Mouse (Mus musculus) limb, embryonic 13.5 days (tissue): ENCODE measurements at regions not wholly inside any gene's neighbourhood (a gene's known extent, or its start where the extent isn't known, plus 50 kb on each side); places are given as distances from the start of the nearest gene placed in this dataset.

Source experiments
- ATAC-seq: fragments of 200-750 bp; cut with Nextera tagmentation; 2 replicates; pipeline ENCODE4 v1.8.0; 2017; ENCODE audit warnings: low read depth, moderate number of reproducible peaks, moderate TSS enrichment; ENCODE audit not compliant: low FRiP score
- H3K27ac ChIP-seq: fragments of 300-500 bp; sonication (generic); 2 replicates; pipeline ENCODE4 v1.5.1; 2015; ENCODE audit warnings: inconsistent platforms, mild to moderate bottlenecking, moderate library complexity
- H3K27me3 ChIP-seq: fragments of 300-500 bp; sonication (generic); 2 replicates; pipeline ENCODE4 v1.6.1; 2015; ENCODE audit warnings: mild to moderate bottlenecking, inconsistent platforms
- H3K36me3 ChIP-seq: fragments of 300-500 bp; sonication (generic); 2 replicates; pipeline ENCODE4 v1.6.1; 2015; ENCODE audit warnings: inconsistent platforms, mild to moderate bottlenecking, moderate library complexity
- H3K4me1 ChIP-seq: fragments of 300-500 bp; sonication (generic); 2 replicates; pipeline ENCODE4 v1.6.1; 2015; ENCODE audit warnings: inconsistent platforms
- H3K4me2 ChIP-seq: fragments of 300-500 bp; sonication (generic); replicated peaks from 2 replicates; pipeline ENCODE4 v1.6.1; 2015; ENCODE audit warnings: inconsistent platforms, mild to moderate bottlenecking, moderate library complexity
- H3K4me3 ChIP-seq: fragments of 300-500 bp; sonication (generic); 2 replicates; pipeline ENCODE4 v1.5.1; 2015; ENCODE audit warnings: moderate library complexity, mild to moderate bottlenecking, inconsistent platforms
- H3K9ac ChIP-seq: fragments of 300-500 bp; sonication (generic); 2 replicates; pipeline ENCODE4 v1.6.1; 2015; ENCODE audit warnings: mild to moderate bottlenecking, inconsistent platforms
- H3K9me3 ChIP-seq: fragments of 300-500 bp; sonication (generic); 2 replicates; pipeline ENCODE4 v1.6.1; 2016; ENCODE audit warnings: inconsistent platforms
- WGBS: fragments of 180-500 bp; shearing (Covaris S2); methylation state at CpG from one replicate; pipeline ENCODE4 v1.1.7; 2015; 5-methylcytosine and 5-hydroxymethylcytosine counted together

DNA sequence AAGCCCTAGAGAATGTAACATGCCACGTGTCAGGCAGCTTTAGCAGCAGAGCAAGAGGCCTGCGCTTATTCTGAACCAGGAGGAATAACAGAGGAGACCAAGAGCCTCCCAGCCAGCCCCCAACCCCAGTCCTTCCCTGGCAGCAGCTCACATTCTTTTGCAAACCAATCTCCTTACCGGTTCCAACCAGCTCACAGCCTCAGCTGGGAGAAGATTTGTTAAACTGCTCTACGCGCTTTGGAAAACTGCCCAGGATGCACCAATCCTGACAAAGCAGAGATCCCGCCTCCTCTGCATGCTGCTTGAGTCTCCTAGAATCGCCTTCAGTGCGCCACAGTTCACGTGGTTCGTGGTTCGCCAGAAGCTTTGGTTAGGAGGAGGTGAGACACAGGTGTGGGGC, 51.8 kb downstream of the Gm9376 start:
- Histone ChIP-seq H3K9me3 (no peaks in the 10 kb centered on the region), H3K36me3 (no peaks in the 10 kb centered on the region), H3K9ac (no peak overlapping the region), H3K27me3 (peaks cover 60% of the 10 kb centered on the region), H3K4me3 (no peak overlapping the region), H3K4me1 (no peaks in the 10 kb centered on the region), H3K27ac (no peak overlapping the region), H3K4me2 (no peak overlapping the region)
- ATAC-seq: peak; percentile 54; the same call in 1 of the 2 replicates
- 43% methylated on average over 11 of the region's 11 CpGs for WGBS

DNA sequence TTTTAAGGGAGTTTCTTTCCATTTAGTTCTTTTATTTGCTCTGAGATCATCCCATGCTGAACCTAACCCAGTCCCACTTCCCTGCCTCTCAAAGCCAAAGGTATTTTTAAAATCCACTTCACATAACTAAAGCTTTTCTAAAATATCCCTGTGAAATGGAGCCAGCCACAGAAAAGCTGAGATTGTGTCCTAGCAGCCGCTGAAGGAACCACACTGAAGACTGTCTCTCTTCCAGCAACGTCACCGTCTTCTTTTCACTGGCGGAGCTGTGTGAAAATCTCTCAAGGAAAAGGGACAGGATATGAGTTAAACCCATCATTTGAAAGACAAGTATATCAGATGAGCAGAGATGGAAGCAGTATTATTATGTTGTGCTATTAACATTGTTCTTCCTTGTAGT, 53.3 kb downstream of the Gm9376 start:
- Histone ChIP-seq H3K9me3 (no peaks in the 10 kb centered on the region), H3K27ac (no peak overlapping the region), H3K36me3 (no peaks in the 10 kb centered on the region), H3K4me2 (no peak overlapping the region), H3K9ac (no peak overlapping the region), H3K4me3 (no peak overlapping the region), H3K4me1 (no peaks in the 10 kb centered on the region), H3K27me3 (peaks cover 75% of the 10 kb centered on the region)
- ATAC-seq: no peak
- WGBS: 85% methylated on average over 4 of the region's 4 CpGs

DNA sequence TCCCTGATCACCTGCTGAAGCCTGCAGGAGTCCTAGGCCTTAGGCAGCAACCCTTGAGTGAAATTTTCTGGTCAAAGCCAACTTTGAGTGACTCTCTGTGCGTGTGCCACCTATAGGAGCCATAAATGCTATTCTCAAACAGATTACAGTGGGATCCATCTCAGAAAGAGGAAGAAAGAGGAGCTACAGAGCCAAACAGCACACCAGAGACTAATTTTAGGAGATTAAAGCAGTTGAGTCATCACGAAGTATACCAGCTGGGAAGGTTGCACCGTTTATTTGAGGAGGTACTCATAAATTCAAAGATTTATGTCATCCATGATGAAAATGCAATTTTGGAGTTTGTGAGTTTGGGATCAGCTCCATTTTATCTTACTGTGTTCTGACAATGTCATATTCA, 54.3 kb downstream of the Gm9376 start:
- no peaks in the 10 kb centered on the region for H3K36me3 ChIP-seq
- H3K4me1 ChIP-seq: no peaks in the 10 kb centered on the region
- no peak overlapping the region for H3K9ac ChIP-seq
- ATAC-seq: no peak
- no peaks in the 10 kb centered on the region for H3K9me3 ChIP-seq
- peaks cover 84% of the 10 kb centered on the region for H3K27me3 ChIP-seq
- H3K27ac ChIP-seq: no peak overlapping the region
- H3K4me3 ChIP-seq: no peak overlapping the region
- WGBS: 74% methylated on average over 3 of the region's 3 CpGs
- H3K4me2 ChIP-seq: no peak overlapping the region

DNA sequence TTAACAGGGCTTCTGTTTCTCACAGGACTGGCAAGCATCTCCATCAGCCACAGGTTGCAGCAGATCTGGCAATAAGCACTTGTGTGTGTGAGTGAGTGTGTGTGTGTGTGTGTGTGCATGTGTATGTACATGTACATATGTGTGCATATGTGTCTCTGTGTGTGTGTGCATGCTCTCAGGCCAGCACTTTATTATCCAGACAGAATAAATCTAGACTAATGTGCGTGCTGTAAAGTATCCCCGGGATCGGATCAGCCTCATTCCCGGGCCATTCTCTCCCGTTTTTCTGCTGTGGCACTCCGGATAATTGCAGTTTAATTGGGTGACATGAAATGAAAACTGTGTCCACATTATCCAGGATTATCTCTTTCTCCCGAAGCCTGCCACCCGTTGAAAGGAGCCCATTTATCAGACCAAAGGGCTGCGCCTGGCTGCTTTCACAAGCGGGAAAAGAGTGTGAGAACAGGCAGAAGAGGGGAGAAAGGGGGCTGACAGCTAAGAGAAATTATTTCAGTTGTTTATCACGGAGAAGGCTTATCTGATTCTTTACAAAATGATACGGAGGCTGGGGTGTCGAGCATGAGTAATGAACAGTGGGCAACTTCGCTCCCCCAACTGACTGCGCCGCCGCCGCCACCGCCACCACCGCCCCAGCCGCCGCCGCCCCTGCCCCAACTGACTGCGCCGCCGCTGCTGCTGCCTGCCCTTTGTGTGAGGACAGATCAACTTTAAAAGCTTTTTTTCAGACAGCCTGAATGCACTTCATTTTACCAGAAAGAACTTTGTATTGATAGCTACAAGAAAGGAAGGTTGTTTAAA, 55.5 kb downstream of the Gm9376 start:
- no peak overlapping the region for H3K27ac ChIP-seq
- peaks cover 85% of the 10 kb centered on the region for H3K27me3 ChIP-seq
- H3K4me1 ChIP-seq: no peaks in the 10 kb centered on the region
- 12% methylated on average over 26 of the region's 26 CpGs for WGBS
- 0 out of 2 replicates have a peak overlapping the region, but pooled peaks have one; percentile 21 for H3K9ac ChIP-seq
- no peak for ATAC-seq
- H3K4me2 ChIP-seq: peak overlapping the region; percentile 61
- H3K9me3 ChIP-seq: no peaks in the 10 kb centered on the region
- peak overlapping the region; percentile 38 for H3K4me3 ChIP-seq
- H3K36me3 ChIP-seq: no peaks in the 10 kb centered on the region

DNA sequence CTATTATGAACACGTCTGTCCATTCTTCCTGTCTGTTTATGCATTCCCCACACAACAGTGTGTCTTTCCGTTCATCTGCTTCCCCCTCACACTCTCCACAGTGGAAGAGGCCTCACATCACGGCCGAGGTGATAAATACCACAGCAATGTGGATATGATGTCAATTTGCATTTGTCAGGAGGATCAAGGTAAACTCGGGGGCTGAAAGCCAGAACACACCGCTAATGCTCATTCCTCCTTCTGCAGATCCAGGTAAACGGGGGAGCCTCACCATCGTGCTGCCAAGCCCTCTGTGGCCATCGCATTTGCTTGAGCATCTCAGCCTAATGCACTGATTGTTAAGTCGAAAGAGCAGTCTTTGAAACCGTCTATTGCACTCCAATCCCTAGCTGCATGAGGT, 56.1 kb downstream of the Gm9376 start:
- H3K36me3 ChIP-seq: no peaks in the 10 kb centered on the region
- no peak for ATAC-seq

DNA sequence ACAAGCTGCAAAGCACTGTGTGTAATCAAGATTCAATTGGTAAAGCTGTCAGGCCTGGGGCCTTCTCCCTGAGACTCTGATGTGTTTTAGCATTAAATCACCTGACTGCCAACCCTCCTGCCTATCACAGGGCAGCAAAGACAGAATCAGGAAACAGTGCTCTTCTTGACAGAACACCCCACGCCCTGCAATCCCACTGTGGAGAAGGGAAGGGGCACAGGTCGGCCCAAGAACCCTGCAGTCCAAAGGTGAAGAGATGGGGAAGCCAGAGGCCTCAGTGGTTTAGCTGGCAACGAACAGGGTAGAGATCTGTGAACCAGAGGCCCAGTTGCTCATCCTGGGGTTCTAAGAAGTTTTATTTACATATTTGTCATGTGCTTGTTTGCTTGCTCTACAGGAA, 71.3 kb downstream of the Gm9376 start:
- Histone ChIP-seq H3K9me3 (peaks cover 6% of the 10 kb centered on the region; the same call in 1 of the 2 replicates), H3K4me3 (no peak overlapping the region), H3K4me2 (no peak overlapping the region), H3K27ac (no peak overlapping the region), H3K4me1 (no peaks in the 10 kb centered on the region), H3K36me3 (no peaks in the 10 kb centered on the region), H3K27me3 (0 out of 2 replicates have a peak, but pooled peaks cover 9% of the 10 kb centered on the region), H3K9ac (no peak overlapping the region)
- ATAC-seq: no peak
- 84% methylated on average over 3 of the region's 3 CpGs for WGBS

More for the DNA sequence above, 56.1 kb downstream of the Gm9376 start:
- no peak overlapping the region for H3K9ac ChIP-seq
- no peaks in the 10 kb centered on the region for H3K4me1 ChIP-seq
- H3K9me3 ChIP-seq: no peaks in the 10 kb centered on the region
- H3K4me3 ChIP-seq: peak overlapping the region; percentile 38
- H3K27ac ChIP-seq: no peak overlapping the region
- peaks cover 83% of the 10 kb centered on the region for H3K27me3 ChIP-seq
- 11% methylated on average over 11 of the region's 11 CpGs for WGBS
- peak overlapping the region; percentile 61 for H3K4me2 ChIP-seq

DNA sequence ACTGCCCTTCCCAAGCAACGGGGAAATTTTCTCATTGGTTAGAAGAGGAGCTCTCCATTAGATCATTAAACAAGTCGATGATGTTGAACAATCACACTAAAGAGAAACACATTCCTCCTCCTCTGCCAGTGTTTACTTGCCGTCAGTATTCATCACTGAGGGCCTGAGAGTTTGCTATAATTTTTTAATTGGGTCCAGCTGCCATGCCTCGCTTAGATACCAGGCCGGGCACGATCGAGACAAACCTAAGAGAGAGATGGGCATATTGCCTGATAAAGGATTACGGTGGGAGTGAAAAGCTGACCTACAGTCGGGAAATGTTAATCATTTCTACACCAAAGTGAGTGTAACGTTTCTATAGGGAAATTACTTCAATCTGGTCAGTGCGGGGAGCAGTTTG, 96.2 kb downstream of the Gm9376 start:
- Histone ChIP-seq H3K4me3 (peak overlapping the region; percentile 35), H3K9me3 (no peaks in the 10 kb centered on the region), H3K9ac (no peak overlapping the region), H3K4me1 (peaks cover 20% of the 10 kb centered on the region), H3K27me3 (peaks cover 85% of the 10 kb centered on the region), H3K36me3 (no peaks in the 10 kb centered on the region), H3K27ac (no peak overlapping the region), H3K4me2 (peak overlapping the region; percentile 59)
- no peak for ATAC-seq
- WGBS: 12% methylated on average over 11 of the region's 11 CpGs

DNA sequence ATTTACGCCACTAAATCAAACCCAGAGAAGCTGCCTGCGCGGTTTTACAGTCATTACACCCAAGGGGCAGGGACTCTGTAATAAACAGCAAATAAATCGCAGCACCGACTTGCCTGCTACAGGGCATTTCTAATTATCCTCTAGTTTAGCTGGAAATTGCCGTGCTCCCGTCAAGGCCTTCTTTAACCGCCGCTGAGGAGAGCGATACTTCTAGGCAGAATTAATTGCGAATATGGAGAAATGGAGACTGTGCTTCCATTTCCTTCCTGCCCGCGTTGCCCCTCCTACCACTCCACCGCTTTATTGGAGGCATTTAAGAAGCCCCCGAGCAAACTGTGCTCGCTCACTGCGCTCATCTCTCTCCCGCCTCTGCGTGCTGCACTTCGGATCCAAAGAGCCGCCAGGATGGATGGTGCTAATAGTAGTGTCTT, 96.6 kb downstream of the Gm9376 start:
- ATAC-seq: 0 out of 2 replicates have a peak, but pooled peaks have one; percentile 33
- H3K27ac ChIP-seq: no peak overlapping the region

DNA sequence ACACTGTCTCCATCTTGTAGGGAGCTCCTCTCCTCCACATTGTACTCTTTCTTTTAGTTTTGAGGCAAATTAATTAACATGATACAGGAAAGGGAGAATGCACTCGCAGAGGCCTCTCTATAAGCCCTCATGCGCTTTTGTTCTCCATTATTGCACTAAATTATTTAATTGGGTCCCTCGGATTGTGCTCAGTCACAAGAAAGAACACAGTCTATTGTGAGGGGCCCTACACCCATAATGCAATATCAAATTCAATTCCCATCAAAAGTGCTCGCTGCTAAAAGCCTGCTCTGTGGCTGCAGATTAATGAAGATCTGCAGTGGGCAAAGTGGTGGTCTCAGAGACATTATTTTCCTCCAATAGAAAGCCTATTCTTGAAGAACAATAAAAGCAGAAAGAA, 99.8 kb downstream of the Gm9376 start:
- no peak for ATAC-seq
- Histone ChIP-seq H3K4me1 (peaks cover 20% of the 10 kb centered on the region), H3K27ac (no peak overlapping the region), H3K4me3 (no peak overlapping the region), H3K9ac (no peak overlapping the region), H3K36me3 (no peaks in the 10 kb centered on the region), H3K27me3 (peaks cover 97% of the 10 kb centered on the region), H3K9me3 (no peaks in the 10 kb centered on the region), H3K4me2 (no peak overlapping the region)
- 81% methylated on average over 4 of the region's 4 CpGs for WGBS

More for the DNA sequence above, 96.6 kb downstream of the Gm9376 start:
- Histone ChIP-seq H3K36me3 (no peaks in the 10 kb centered on the region), H3K9me3 (no peaks in the 10 kb centered on the region), H3K4me1 (peaks cover 20% of the 10 kb centered on the region), H3K4me2 (peak overlapping the region; percentile 59), H3K9ac (peak overlapping the region; percentile 43; the same call in 1 of the 2 replicates), H3K27me3 (peaks cover 85% of the 10 kb centered on the region), H3K4me3 (peak overlapping the region; percentile 35)
- 15% methylated on average over 21 of the region's 21 CpGs for WGBS

DNA sequence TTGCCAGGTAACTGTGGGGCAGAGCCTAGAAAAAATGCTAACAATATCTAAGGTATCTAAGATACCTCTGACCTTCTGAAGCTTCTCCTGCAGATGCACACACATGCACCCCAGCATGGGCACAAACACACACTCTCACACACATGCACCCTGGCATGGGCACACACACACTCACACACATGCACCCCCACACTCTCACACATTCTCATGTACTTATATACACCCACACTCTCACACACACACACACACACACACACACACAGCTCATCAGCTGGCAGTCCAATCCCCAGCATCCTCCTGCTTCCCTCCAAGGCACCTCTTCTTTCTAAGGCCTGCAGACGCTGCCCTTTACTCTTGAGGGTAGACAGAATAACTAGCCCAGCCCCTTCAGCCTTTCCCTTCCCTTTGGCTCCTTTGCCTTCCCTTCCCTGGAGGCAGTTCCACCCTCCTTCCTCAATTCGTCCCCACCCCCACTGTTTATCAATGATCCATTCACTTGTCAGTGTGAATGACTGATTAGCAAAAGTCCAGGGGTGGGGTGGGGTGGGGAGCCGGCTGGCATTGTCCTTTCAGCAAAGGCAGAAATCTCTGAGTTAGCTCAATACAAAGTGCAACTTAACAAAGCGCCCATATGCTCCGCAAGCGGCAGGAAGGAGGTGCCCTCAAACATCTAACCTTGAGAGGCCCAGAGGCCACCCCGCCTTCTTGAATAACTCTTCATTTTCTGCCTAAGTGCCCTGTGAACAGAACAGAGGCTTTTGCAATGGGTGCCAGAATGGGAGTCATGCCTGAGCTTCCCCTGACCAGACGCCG, 102.1 kb downstream of the Gm9376 start:
- WGBS: 12% methylated on average over 9 of the region's 9 CpGs
- no peak overlapping the region for H3K9ac ChIP-seq
- ATAC-seq: no peak
- H3K4me1 ChIP-seq: peaks cover 2% of the 10 kb centered on the region
- H3K4me2 ChIP-seq: no peak overlapping the region
- no peaks in the 10 kb centered on the region for H3K9me3 ChIP-seq
- H3K27ac ChIP-seq: no peak overlapping the region
- no peaks in the 10 kb centered on the region for H3K36me3 ChIP-seq
- peaks cover 77% of the 10 kb centered on the region for H3K27me3 ChIP-seq
- H3K4me3 ChIP-seq: no peak overlapping the region

DNA sequence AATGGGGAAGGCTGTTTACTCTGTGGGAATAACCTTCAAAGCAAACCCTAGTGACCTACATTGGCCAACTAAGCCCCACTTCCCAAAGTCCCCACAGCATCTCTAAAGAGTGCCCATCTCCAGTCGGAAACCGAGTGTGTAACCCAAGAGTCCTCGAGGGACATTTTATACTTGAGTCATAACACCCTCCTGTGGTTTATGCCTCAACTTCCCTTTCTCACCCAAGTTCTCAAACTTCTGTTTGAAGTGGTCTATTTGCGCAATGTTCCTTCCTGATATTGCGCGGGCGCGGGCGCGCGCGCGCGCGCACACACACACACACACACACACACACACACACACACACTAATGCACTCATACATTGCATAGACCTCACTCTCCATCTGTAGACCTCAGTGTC, 104.6 kb downstream of the Gm9376 start:
- Histone ChIP-seq H3K27ac (no peak overlapping the region), H3K9me3 (no peaks in the 10 kb centered on the region), H3K36me3 (no peaks in the 10 kb centered on the region), H3K27me3 (peaks cover 55% of the 10 kb centered on the region), H3K4me1 (no peaks in the 10 kb centered on the region), H3K4me3 (no peak overlapping the region), H3K9ac (no peak overlapping the region), H3K4me2 (no peak overlapping the region)
- 97% methylated on average over 15 of the region's 15 CpGs for WGBS
- ATAC-seq: no peak

DNA sequence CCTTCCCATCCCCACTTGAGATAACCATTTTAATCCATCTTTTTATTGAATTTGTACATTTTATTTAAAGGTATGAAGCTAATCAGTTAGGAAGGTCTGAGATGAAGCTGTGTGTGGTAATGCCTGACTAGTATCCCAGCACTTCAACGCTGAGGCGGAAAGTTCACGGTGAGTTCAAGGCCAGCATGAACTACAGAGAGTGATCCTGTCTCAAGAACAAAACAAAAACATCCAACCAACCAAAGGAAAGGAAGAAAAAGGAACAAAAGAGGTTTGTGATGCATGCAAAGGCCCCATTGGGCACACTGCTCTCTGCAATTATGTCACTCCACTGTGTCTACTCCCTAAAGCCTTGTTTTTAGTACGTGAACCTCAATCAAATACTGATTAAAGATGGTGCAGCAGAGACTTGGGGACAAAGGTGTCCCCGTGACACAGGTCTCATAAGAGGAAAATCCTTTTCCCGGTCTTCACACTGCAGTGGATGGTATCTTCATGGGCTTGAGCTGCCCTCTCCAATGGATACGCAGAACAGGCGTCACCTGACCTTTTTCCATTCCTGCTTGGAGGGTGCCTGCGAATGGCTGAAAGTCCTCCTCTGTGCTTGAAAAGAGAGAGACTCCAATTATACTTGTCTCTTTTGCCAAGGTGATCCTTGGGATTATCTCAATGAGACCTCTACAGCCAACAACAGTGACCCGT, 108.2 kb downstream of the Gm9376 start:
- no peak overlapping the region for H3K4me3 ChIP-seq
- no peak overlapping the region for H3K27ac ChIP-seq
- WGBS: 89% methylated on average over 10 of the region's 10 CpGs
- no peaks in the 10 kb centered on the region for H3K9me3 ChIP-seq
- H3K36me3 ChIP-seq: no peaks in the 10 kb centered on the region
- no peak overlapping the region for H3K9ac ChIP-seq
- no peak overlapping the region for H3K4me2 ChIP-seq
- no peaks in the 10 kb centered on the region for H3K4me1 ChIP-seq
- peaks cover 20% of the 10 kb centered on the region for H3K27me3 ChIP-seq
- no peak for ATAC-seq
